Mouse (Mus musculus) hindbrain, embryonic 11.5 days (tissue): ENCODE data around the gene Git1. TPM values are rescaled to one million over a fixed set of nuclear protein-coding genes. Genes with fewer than 3 reads are reported as not detected.
A peak's percentile ranks its signal among the peaks of the same experiment; 100 is the strongest.
"Not testable (repeated sequence)": the region's sequence is repeated elsewhere in the genome, so short reads cannot be mapped to it uniquely, and the experiment has no call there.

ENCODE experiments used
- ATAC-seq: fragments of 200-750 bp; cut with Nextera tagmentation; 2 replicates; pipeline ENCODE4 v1.8.0; 2017; ENCODE audit warnings: mild to moderate bottlenecking, moderate TSS enrichment, moderate library complexity; ENCODE audit not compliant: low FRiP score
- DNase-seq: peaks from one replicate; pipeline ENCODE4 v3.0.0-alpha.2; 2015; ENCODE audit warnings: low spot score
- H3K27ac ChIP-seq: fragments of 300-500 bp; sonication (generic); 2 replicates; pipeline ENCODE4 v1.5.1; 2014; ENCODE audit warnings: mild to moderate bottlenecking, low read depth, low read length
- H3K27me3 ChIP-seq: fragments of 300-500 bp; sonication (generic); 2 replicates; pipeline ENCODE4 v1.6.1; 2014; ENCODE audit warnings: mild to moderate bottlenecking, low read length, moderate library complexity, mixed read lengths; ENCODE audit not compliant: control insufficient read depth, insufficient read depth
- H3K36me3 ChIP-seq: fragments of 300-500 bp; sonication (generic); 2 replicates; pipeline ENCODE4 v1.6.1; 2014; ENCODE audit warnings: mild to moderate bottlenecking, low read length, moderate library complexity, mixed read lengths; ENCODE audit not compliant: control insufficient read depth, insufficient read depth
- H3K4me1 ChIP-seq: fragments of 300-500 bp; sonication (generic); replicated peaks from 2 replicates; pipeline ENCODE4 v1.6.1; 2014; ENCODE audit warnings: low read length, mixed read lengths; ENCODE audit not compliant: control insufficient read depth, insufficient read depth
- H3K4me2 ChIP-seq: fragments of 300-500 bp; sonication (generic); replicated peaks from 2 replicates; pipeline ENCODE4 v1.6.1; 2014; ENCODE audit warnings: mild to moderate bottlenecking, low read depth, low read length
- H3K4me3 ChIP-seq: fragments of 300-500 bp; sonication (generic); 2 replicates; pipeline ENCODE4 v1.5.1; 2014; ENCODE audit warnings: low read depth, low read length
- H3K9ac ChIP-seq: fragments of 300-500 bp; sonication (generic); 2 replicates; pipeline ENCODE4 v1.6.1; 2014; ENCODE audit warnings: low read depth, low read length
- H3K9me3 ChIP-seq: fragments of 300-500 bp; sonication (generic); 2 replicates; pipeline ENCODE4 v1.6.1; 2016; ENCODE audit warnings: low read length; ENCODE audit not compliant: control insufficient read depth
- WGBS: fragments of 180-500 bp; shearing (Covaris S2); extraction: QIAGEN DNeasy Blood & Tissue Kit; methylation state at CpG from one replicate; pipeline ENCODE4 v1.1.7; 2014; 5-methylcytosine and 5-hydroxymethylcytosine counted together
- polyA plus RNA-seq: library from polyadenylated mRNA; unstranded; fragments of >200 nt; fragmentation: Nextera tagmentation; extraction: Ambion mirVana; gene quantifications from 2 replicates; pipeline ENCODE4 v1.2.1, GENCODE M21; 2014

The Git1 gene
- polyA plus RNA-seq, 1 experiment from 2014 or later = 18.6 TPM

DNA sequence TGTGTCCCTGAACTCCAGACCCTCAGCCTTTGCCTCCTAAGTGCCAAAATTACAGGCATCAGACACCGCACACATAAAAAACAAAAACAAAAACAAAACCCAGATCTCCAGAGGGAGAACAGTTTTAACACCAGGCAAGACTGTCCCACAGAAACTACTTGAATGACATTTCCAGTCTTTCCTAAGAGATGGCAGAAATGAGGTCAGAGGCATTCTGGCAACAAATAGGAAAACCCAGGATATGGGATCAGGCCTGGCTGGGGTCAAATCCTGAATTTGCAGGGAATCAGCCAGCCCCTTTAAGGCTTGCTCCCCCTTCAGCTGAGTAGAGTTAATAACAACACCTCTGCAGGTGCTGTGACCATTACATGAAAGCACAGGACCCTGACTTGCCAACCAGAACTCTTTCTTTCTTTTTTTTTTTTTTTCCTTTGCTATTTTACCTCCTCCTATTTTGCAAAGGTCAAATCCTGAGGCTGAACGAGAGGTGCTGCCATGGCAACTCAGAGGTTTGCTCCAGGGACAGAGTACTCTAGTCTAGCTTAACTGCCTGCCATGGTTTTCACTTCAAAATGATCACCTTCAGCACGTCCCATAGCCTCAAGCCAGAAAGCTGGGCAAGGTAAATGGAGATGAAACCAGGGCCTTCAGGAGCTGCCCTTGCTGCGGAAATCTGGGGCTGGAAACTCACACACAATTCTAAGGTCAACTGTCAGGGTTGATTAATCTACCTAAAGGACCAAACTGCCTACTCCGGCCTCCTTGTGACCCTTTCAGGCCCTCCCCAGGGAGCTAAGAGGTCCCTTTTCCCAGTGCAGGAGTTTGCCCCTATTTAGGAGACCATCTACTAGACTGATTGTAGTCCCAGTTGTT, 23.4 kb downstream of the Git1 start:
- 41% methylated on average over 5 of the region's 5 CpGs for WGBS
- no peak for DNase-seq

DNA sequence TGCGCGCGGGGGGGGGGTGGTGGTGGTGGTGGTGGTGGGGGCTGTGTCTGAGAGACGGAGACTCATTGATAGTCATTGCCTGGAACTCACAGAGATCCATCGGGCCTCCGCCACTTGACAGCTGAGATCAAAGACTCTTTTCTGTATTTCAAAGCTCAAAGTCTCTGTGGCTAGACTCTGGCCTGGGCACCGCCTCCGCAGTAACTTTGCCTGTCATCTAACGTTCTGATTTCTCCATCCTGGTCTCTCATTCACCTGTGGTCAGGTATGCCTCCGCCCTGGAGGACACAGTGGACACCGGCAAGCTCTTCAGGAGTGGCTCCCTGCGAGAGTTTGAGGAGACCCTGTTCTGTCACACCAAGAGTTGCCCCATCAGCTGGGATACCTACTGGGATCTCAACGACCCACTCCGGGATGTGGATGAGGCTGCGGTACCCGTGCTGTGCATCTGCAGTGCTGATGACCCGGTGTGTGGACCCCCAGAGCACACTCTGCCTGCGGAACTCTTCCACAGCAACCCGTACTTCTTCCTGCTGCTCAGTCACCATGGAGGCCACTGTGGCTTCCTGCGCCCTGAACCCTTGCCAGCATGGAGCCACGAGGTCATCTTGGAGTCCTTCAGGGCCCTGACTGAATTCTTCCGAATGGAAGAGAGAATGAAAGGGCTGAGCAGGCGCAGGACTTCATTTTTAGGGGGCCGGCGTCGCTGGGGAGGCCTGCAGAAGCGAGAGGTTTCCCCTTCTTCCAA, 24.9 kb downstream of the Git1 start:
- Histone ChIP-seq H3K4me2 (no peak overlapping the region), H3K27me3 (peaks cover 13% of the 10 kb centered on the region), H3K36me3 (no peaks in the 10 kb centered on the region), H3K4me3 (no peak overlapping the region), H3K27ac (no peak overlapping the region), H3K9ac (no peak overlapping the region), H3K4me1 (peaks cover 19% of the 10 kb centered on the region), H3K9me3 (no peaks in the 10 kb centered on the region)
- no peak for ATAC-seq
- WGBS = 81% methylated on average over 27 of the region's 27 CpGs
- DNase-seq = no peak

More for the DNA sequence above, 23.4 kb downstream of the Git1 start:
- ATAC-seq = no peak
- Histone ChIP-seq H3K4me1 (peaks cover 23% of the 10 kb centered on the region), H3K36me3 (no peaks in the 10 kb centered on the region), H3K9me3 (no peaks in the 10 kb centered on the region), H3K27me3 (peaks cover 13% of the 10 kb centered on the region), H3K4me3 (no peak overlapping the region), H3K9ac (no peak overlapping the region), H3K27ac (no peak overlapping the region), H3K4me2 (no peak overlapping the region)

DNA sequence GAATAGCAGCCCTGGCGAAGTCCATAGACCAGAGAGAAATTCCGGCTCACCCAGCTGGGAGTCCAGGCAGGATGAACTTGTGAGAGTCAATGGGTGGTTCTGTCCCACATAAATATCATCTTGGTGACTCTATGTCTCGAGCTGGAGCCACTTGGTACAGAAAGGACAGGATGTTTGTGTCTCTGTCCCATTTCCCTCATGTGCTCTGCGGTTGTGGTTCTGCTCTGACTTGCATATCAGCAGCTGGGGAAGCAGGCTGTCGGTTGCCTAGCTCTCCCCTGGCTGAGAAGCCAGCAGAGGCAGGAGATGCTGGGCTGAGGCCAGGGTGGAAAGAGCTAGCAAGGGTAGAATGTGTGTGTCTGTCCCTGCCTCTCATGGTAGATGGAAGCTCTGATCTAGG, 25.7 kb downstream of the Git1 start, which contains the start of gene Gm10392:
Gm10392 (minus strand) TSS at position 156 of the 400 bp plus-strand sequence.
- no peaks in the 10 kb centered on the region for H3K9me3 ChIP-seq
- H3K27ac ChIP-seq = no peak within 1 kb of the TSS
- DNase-seq (no peak), ATAC-seq (no peak)
- H3K36me3 ChIP-seq = no peaks in the 10 kb centered on the region
- 75% methylated on average over 5 of the region's 5 CpGs for WGBS
- no peak within 1 kb of the TSS for H3K4me2 ChIP-seq
- H3K9ac ChIP-seq = no peak within 1 kb of the TSS
- peaks cover 17% of the 10 kb centered on the region for H3K4me1 ChIP-seq
- H3K27me3 ChIP-seq = peaks cover 13% of the 10 kb centered on the region
- H3K4me3 ChIP-seq = no peak within 1 kb of the TSS

DNA sequence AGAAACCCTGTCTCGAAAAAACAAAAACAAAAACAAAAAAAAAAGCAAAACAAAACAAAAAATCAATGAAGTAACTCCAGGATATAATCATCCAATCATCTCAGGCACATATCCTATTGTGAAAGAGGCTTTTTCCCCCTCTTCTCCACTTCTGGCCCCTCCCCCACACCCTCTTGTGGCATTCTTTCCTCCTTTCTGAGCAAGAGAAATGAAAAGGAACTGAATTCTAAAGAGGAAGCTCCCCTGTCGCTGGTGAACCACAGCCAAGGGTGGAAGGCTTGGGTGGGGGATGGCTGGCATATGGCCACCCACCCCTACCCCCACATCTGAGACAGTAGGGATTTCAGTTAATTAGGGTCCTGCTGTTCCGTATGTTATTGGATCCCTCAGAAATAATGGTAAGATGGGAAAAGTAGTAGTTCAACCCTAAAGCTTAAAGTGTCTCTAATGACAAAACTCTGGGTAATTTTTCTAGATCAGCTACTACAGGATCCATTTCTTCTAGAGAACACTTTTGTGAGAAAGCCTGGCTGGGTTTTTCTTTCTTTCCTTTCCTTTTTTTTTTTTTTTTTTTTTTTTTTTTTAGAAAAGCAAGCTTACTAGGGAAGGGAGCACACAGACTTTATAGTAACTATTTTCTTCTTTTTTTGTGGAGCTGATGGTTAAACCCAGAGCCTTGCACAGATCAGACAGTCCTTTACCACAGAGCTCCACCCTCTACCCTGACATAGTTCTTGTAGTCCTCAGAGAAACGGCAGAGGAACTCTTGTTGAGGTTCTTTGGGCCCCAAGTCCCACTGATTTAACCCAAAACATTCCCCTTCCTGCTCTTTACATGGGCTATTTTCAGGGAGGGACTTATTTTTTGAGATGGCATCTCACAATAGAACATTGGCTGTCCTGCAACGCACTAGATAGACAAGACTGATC, 27.5 kb downstream of the Git1 start:
- Histone ChIP-seq H3K4me3 (no peak overlapping the region), H3K4me1 (peaks cover 7% of the 10 kb centered on the region), H3K27ac (no peak overlapping the region), H3K4me2 (no peak overlapping the region), H3K36me3 (no peaks in the 10 kb centered on the region), H3K27me3 (peaks cover 4% of the 10 kb centered on the region; the same call in 1 of the 2 replicates), H3K9ac (no peak overlapping the region), H3K9me3 (no peaks in the 10 kb centered on the region)
- 48% methylated on average over 5 of the region's 5 CpGs for WGBS
- DNase-seq (peak; percentile 38), ATAC-seq (no peak)

DNA sequence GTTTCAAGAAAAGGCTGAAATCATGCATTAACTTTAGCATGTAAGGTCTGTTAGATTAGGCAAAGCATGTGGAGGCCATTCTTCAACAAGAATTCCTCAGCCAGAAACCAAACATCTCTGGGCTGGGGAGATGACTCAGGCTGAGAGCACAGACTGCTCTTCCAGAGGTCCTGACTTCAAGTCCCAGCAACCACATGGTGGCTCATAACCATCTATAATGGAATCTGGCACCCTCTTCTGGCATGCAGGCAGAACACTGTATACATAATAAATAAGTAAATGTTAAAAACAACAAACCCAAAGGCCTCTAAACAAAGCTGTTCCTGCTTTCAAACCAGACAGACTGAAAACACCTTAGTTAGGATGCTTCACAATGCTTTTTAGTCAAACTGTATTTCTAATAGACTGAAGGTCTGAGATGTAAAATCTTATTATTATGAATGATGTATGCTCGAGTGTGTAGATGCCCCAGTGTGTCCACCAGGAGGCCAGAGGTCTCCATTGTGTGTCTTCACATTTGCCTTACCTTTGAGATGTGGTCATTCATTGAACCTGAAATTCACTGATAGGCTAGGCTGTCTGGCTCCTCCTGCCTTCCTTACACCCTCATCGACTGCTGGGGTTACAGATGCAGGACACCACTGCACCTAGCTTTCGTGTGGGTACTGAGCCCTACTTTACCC, 32.6 kb downstream of the Git1 start:
- H3K4me3 ChIP-seq = no peak overlapping the region
- no peaks in the 10 kb centered on the region for H3K9me3 ChIP-seq
- H3K27me3 ChIP-seq = no peaks in the 10 kb centered on the region
- H3K4me1 ChIP-seq = no peaks in the 10 kb centered on the region
- ATAC-seq = no peak
- DNase-seq = no peak
- 69% methylated on average over 3 of the region's 3 CpGs for WGBS
- no peak overlapping the region for H3K27ac ChIP-seq
- H3K36me3 ChIP-seq = no peaks in the 10 kb centered on the region
- no peak overlapping the region for H3K4me2 ChIP-seq
- H3K9ac ChIP-seq = no peak overlapping the region

DNA sequence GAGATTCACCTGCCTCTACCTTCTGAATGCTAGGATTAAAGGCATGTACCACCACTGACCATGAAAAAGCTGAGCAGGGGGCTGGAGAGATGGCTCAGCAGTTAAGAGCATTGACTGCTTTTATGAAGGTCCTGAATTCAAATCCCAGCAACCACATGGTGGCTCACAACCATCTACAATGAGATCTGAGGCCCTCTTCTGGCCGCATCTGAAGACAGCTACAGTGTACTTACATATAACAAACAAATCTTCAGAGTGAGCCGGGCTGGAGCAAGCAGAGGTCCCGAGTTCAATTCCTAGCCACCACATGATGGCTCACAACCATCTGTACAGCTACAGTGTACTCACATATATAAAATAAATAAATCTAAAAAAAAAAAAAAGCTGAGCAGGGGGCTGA, 35.1 kb downstream of the Git1 start:
- not testable (repeated sequence) for H3K36me3 ChIP-seq, H3K9me3 ChIP-seq, H3K4me2 ChIP-seq, H3K27ac ChIP-seq, DNase-seq, H3K9ac ChIP-seq, H3K4me3 ChIP-seq, ATAC-seq, H3K4me1 ChIP-seq, H3K27me3 ChIP-seq
- WGBS = 94% methylated on average over 3 of the region's 3 CpGs

DNA sequence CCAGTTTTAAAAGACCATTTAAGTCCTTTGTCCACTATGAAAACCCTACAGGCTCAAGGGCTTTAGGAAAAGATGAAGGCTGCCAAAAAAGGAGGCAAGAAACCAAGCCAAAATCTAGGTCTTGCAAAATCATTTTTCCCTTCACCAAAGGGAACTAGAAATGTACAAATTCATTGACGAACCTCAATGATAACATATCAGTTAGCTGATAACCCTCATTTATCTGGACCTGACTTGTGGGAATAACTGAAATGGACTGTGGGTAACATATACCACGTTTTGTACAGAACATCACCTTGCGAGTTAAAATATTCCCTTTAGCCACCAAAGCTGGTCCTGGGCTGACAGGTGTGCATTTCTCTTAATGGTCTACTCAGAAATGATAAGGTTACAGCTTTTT, 36.3 kb downstream of the Git1 start:
- Histone ChIP-seq H3K36me3 (no peaks in the 10 kb centered on the region), H3K9ac (no peak overlapping the region), H3K27me3 (no peaks in the 10 kb centered on the region), H3K4me3 (no peak overlapping the region), H3K4me2 (no peak overlapping the region), H3K4me1 (no peaks in the 10 kb centered on the region), H3K27ac (no peak overlapping the region), H3K9me3 (no peaks in the 10 kb centered on the region)
- ATAC-seq = no peak
- WGBS = 88% methylated on average over 3 of the region's 3 CpGs
- no peak for DNase-seq

DNA sequence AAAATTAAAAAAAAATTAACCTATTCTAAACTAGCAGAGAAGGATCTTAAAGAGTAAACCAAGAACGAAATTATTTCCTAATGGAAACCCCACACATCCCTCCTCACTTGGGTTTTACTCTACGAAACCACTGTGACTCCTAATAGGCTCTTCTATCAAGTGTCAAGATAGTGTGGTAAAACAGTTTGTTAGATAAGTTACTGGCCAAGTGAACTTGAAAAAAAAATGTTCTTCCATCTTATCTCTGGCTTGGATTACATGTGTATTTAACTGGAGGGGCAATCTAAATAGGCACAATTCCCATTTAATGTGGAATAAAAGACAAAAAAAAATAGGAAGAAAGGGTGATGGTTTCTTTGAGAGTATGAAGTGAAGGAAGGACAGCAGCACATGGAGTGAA, 37.5 kb downstream of the Git1 start:
- WGBS = 95% methylated on average over 2 of the region's 2 CpGs
- Histone ChIP-seq H3K4me2 (no peak overlapping the region), H3K36me3 (no peaks in the 10 kb centered on the region), H3K27ac (no peak overlapping the region), H3K9ac (no peak overlapping the region), H3K4me3 (no peak overlapping the region), H3K27me3 (no peaks in the 10 kb centered on the region), H3K9me3 (no peaks in the 10 kb centered on the region), H3K4me1 (no peaks in the 10 kb centered on the region)
- ATAC-seq (no peak), DNase-seq (no peak)
